Mouse (Mus musculus): ENCODE measurements around the gene Apoa1.

GRCm38 (mm10) chr9:46272677-46273454 lies 44.5 kb downstream of the Apoa1 start, which contains the start of gene Zpr1:
- TF ChIP-seq POLR2A (IDR thresholded peaks at IDR 0.05; ENCODE audit: borderline replicate concordance, insufficient read depth, low read length) = peak; percentile 76; the same call in 1 of the 2 replicates
- TF ChIP-seq CTCF (IDR thresholded peaks at IDR 0.05; ENCODE audit: borderline replicate concordance, insufficient read depth, low read depth, low read length) = peak; percentile 44; the same call in 1 of the 2 replicates

All from cerebellum, adult 2 months (tissue).